Mouse (Mus musculus): ENCODE results near the gene Dennd4c. TPM values are rescaled to one million over a fixed set of nuclear protein-coding genes. Genes with fewer than 3 reads are reported as not detected.

Dennd4c gene
- total and polyA plus RNA-seq, 2 experiments: 2.7 to 18.9 TPM

DNA sequence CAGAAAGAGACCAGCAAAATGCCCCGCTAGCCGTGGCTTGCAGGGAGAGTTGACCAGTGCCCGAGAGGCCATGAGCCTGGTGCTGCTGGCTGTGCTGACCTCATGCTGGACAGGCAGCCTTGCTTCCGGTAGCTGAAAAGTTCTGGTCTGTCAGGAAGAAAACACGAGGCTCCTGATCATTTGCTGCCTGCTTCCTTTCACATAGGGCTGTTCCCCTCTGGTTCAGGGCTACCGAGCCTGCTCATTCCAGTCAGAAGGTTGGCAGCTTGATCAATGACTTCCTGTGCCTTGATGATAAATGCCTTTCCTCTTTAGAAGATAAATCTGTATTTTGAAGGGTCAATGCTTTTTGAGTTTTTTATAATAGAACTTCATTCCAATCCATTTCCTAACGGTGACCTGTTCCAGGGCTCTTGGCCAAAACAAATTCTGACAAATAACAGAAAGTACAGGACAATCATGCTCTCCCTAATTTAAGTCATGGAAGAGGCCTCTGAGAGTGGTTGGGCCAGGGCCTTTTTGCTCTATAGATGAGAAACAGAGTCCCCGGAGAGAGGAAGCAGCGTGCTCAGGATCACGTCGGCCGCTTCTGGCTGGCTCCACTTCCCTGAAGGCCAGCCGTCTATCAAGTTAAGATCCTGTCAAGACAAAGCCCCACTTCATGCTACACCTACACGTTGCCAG, 150.6 kb downstream of the Dennd4c start:
- Histone ChIP-seq H3K4me1 (ENCODE audit: control insufficient read depth, insufficient read depth, low read length) (peaks cover 21% of the 10 kb centered on the region), H3K9ac (ENCODE audit: low read depth, low read length) (no peak overlapping the region), H3K79me2 (ENCODE audit: control insufficient read depth, insufficient read depth, low read length) (no peaks in the 10 kb centered on the region), H3K36me3 (ENCODE audit: control insufficient read depth, insufficient read depth, low read length) (no peaks in the 10 kb centered on the region), H3K27me3 (ENCODE audit: control insufficient read depth, insufficient read depth, low read length) (no peaks in the 10 kb centered on the region), H3K4me3 (ENCODE audit: insufficient read depth, low read depth, low read length) (no peak overlapping the region), H3K27ac (replicated peaks; ENCODE audit: insufficient read depth, low read depth, low read length) (peak overlapping the region; percentile 79)
- TF ChIP-seq POLR2A (IDR thresholded peaks at IDR 0.05; ENCODE audit: extremely low read depth, insufficient read depth, low read length): no peak
- no peak for TF ChIP-seq CTCF (IDR thresholded peaks at IDR 0.05; ENCODE audit: low read depth, low read length)
- WGBS: 24% methylated on average over 14 of the region's 14 CpGs
- DNase-seq (ENCODE audit: extremely low read depth, low read depth, low spot score): peak; percentile 89

Other genes with a start within 250 kb of the Dennd4c start
- gene Saxo1, start 190.2 kb upstream of the Dennd4c start, total RNA-seq (2014; rRNA removed): not detected in 2 replicates
- gene Saxo1, start 190.2 kb upstream of the Dennd4c start, polyA plus RNA-seq (2012; rRNA removed): not detected in 2 replicates
- gene Rraga, start 172.9 kb upstream of the Dennd4c start, total RNA-seq (2014; rRNA removed): 18.8 and 21.3 TPM in 2 replicates
- gene Rraga, start 172.9 kb upstream of the Dennd4c start, polyA plus RNA-seq (2012; rRNA removed): 20.9 and 22.2 TPM in 2 replicates
- gene Haus6, start 136.5 kb upstream of the Dennd4c start, total RNA-seq (2014; rRNA removed): 2.3 and 2.7 TPM in 2 replicates
- gene Haus6, start 136.5 kb upstream of the Dennd4c start, polyA plus RNA-seq (2012; rRNA removed): 1.1 and 2.1 TPM in 2 replicates
- gene Plin2, start 78.5 kb upstream of the Dennd4c start, total RNA-seq (2014; rRNA removed): 294 and 339 TPM in 2 replicates
- gene Plin2, start 78.5 kb upstream of the Dennd4c start, polyA plus RNA-seq (2012; rRNA removed): 449 and 502 TPM in 2 replicates
- gene Rps6, start 108.9 kb downstream of the Dennd4c start, total RNA-seq (2014; rRNA removed): 380 and 503 TPM in 2 replicates
- 280 and 301 TPM in 2 replicates for gene Rps6, start 108.9 kb downstream of the Dennd4c start, polyA plus RNA-seq (2012; rRNA removed)
- gene Acer2, start 125.8 kb downstream of the Dennd4c start, total RNA-seq (2014; rRNA removed): 11.5 and 13.2 TPM in 2 replicates
- 5.6 and 6.5 TPM in 2 replicates for gene Acer2, start 125.8 kb downstream of the Dennd4c start, polyA plus RNA-seq (2012; rRNA removed)

Data from liver, adult 2 months (tissue).